Mouse (Mus musculus) kidney, embryonic 16.5 days (tissue): ENCODE measurements around the gene Prdm16. TPM values are rescaled to one million over a fixed set of nuclear protein-coding genes. Genes with fewer than 3 reads are reported as not detected.

Experiments
- ATAC-seq: fragments of 200-750 bp; cut with Nextera tagmentation; 2 replicates; pipeline ENCODE4 v1.8.0; 2017; ENCODE audit warnings: moderate TSS enrichment; ENCODE audit not compliant: low FRiP score, low TSS enrichment
- H3K27ac ChIP-seq: fragments of 300-500 bp; sonication (generic); 2 replicates; pipeline ENCODE4 v1.5.1; 2014; ENCODE audit warnings: low read length
- H3K27me3 ChIP-seq: fragments of 300-500 bp; sonication (generic); 2 replicates; pipeline ENCODE4 v1.6.1; 2014; ENCODE audit warnings: low read length, control low read depth, mixed read lengths; ENCODE audit not compliant: insufficient read depth
- H3K36me3 ChIP-seq: fragments of 300-500 bp; sonication (generic); 2 replicates; pipeline ENCODE4 v1.6.1; 2014; ENCODE audit warnings: low read length, control low read depth, mixed read lengths; ENCODE audit not compliant: insufficient read depth
- H3K4me1 ChIP-seq: fragments of 300-500 bp; sonication (generic); 2 replicates; pipeline ENCODE4 v1.6.1; 2014; ENCODE audit warnings: low read length, control low read depth, mixed read lengths; ENCODE audit not compliant: insufficient read depth
- H3K4me2 ChIP-seq: fragments of 300-500 bp; sonication (generic); replicated peaks from 2 replicates; pipeline ENCODE4 v1.6.1; 2014; ENCODE audit warnings: low read depth, low read length
- H3K4me3 ChIP-seq: fragments of 300-500 bp; sonication (generic); 2 replicates; pipeline ENCODE4 v1.5.1; 2014; ENCODE audit warnings: mild to moderate bottlenecking, low read length
- H3K9ac ChIP-seq: fragments of 300-500 bp; sonication (generic); replicated peaks from 2 replicates; pipeline ENCODE4 v1.6.1; 2014; ENCODE audit warnings: low read length
- H3K9me3 ChIP-seq: fragments of 300-500 bp; sonication (generic); 2 replicates; pipeline ENCODE4 v1.6.1; 2016; ENCODE audit warnings: low read length, control low read depth
- WGBS: fragments of 180-500 bp; shearing (Covaris S2); extraction: QIAGEN DNeasy Blood & Tissue Kit; methylation state at CpG from one replicate; pipeline ENCODE4 v1.1.7; 2014; 5-methylcytosine and 5-hydroxymethylcytosine counted together
- polyA plus RNA-seq: library from polyadenylated mRNA; unstranded; fragments of >200 nt; fragmentation: Nextera tagmentation; extraction: Ambion mirVana; gene quantifications from 2 replicates; pipeline ENCODE4 v1.2.1, GENCODE M21; 2015

Prdm16 gene
- polyA plus RNA-seq, 1 experiment from 2014 or later, result 22.3 TPM

DNA sequence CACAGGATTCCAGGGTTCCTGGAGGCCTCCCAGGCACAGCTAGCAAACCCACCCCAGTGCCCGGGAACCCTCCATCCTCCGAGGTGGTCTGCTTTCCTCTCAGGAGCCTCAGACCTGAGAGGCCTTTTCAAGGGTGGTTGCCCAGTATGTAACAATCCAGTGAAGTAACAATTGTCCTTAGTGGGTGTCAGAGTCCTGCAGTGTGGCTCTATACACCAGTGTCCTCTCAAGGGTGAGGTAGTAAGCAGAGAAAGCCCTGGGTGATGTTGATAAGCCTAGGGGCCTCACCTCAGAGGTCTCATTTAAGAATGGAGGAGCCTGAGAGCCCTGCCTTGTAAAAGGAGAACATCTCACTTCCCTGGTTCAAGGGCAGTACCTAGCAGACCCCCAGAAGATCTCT is 31.1 kb upstream of the Prdm16 start, which contains the start of gene Actrt2:
Gene Actrt2 (minus strand): TSS at position 101 of the 400 bp plus-strand sequence.
- Histone ChIP-seq H3K27ac (no peak within 1 kb of the TSS), H3K9ac (no peak within 1 kb of the TSS), H3K4me1 (peaks cover 6% of the 10 kb centered on the region), H3K36me3 (no peaks in the 10 kb centered on the region), H3K27me3 (peaks cover 25% of the 10 kb centered on the region), H3K4me3 (no peak within 1 kb of the TSS), H3K9me3 (no peaks in the 10 kb centered on the region), H3K4me2 (no peak within 1 kb of the TSS)
- no peak for ATAC-seq
- WGBS, result 90% methylated on average over 2 of the region's 2 CpGs

DNA sequence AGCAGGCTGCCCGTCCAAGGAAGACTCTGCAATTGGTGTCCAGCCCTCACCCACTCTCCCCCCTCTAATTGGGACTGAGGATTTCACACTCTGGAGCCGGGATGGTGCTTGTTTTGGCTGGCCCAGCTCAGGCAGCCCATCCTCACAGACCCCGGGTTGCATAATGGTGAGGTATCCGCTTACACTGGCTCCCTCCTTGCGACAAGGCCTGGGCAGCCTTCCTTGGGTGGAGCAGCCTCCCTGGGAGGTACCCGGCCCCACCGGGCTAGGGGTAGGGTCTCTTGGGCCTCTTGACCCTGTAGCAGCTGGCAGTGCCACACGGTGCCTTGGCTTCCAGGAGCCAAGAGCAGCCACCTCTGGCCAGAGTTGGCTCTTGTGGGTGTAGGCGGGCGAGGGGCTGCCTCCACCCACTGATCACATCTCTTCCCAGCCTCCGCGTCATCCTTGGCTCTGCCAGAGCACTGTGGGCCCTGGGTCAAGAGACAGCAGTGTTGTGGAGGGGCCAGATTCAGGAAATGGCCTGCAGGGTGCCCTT is 26.1 kb upstream of the Prdm16 start:
- WGBS, result 44% methylated on average over 12 of the region's 12 CpGs
- H3K9me3 ChIP-seq, result no peaks in the 10 kb centered on the region
- no peaks in the 10 kb centered on the region for H3K4me1 ChIP-seq
- no peak overlapping the region for H3K9ac ChIP-seq
- H3K36me3 ChIP-seq, result no peaks in the 10 kb centered on the region
- H3K4me3 ChIP-seq, result no peak overlapping the region
- no peak for ATAC-seq
- peaks cover 47% of the 10 kb centered on the region for H3K27me3 ChIP-seq
- H3K27ac ChIP-seq, result no peak overlapping the region
- no peak overlapping the region for H3K4me2 ChIP-seq

DNA sequence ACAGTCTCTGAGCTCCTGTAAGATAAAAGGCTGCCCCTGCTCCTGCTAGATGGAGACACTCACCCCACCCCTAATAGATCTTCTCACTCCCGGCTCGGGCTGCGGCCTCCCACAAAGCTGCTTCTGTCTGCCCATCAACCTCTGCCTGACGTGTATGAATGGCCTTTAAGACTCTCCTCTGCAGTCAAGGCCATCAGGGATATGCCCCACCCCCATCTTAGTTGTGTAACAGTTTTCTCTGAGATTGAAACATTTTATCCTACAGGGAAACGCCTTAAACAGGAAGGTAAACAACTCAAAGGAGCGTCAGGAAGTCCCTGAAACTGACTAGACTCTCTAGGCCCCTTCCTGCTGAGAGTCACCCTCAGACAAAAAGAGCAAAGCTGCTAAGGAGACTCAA is 24.6 kb upstream of the Prdm16 start:
- Histone ChIP-seq H3K9me3 (no peaks in the 10 kb centered on the region), H3K9ac (no peak overlapping the region), H3K4me3 (no peak overlapping the region), H3K27me3 (peaks cover 48% of the 10 kb centered on the region), H3K27ac (no peak overlapping the region), H3K4me2 (no peak overlapping the region), H3K36me3 (no peaks in the 10 kb centered on the region), H3K4me1 (no peaks in the 10 kb centered on the region)
- WGBS, result 24% methylated on average over 6 of the region's 6 CpGs
- ATAC-seq, result no peak

DNA sequence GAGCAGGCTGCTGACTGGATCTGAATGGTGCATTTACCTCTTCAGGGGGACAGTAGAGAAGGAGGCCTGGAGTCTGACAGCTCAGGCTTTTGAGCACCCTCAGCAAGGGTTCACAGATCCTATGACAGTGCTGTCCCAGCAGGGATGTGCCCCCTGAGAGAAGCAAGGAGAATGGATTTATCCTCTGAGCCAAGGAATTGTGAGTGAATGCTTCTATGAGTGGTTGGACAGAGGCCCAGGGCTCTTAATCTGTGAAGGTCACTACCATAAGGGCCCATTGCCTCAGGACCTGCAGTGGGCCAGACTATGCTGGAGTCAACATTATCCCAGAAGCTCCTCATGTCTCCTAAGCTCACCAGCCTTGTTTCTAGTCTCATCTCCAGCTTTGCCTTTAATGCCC is 23.4 kb upstream of the Prdm16 start:
- no peak overlapping the region for H3K4me3 ChIP-seq
- no peaks in the 10 kb centered on the region for H3K36me3 ChIP-seq
- no peaks in the 10 kb centered on the region for H3K4me1 ChIP-seq
- no peak overlapping the region for H3K9ac ChIP-seq
- H3K4me2 ChIP-seq, result no peak overlapping the region
- ATAC-seq, result no peak
- H3K27me3 ChIP-seq, result peaks cover 41% of the 10 kb centered on the region
- no peaks in the 10 kb centered on the region for H3K9me3 ChIP-seq
- no peak overlapping the region for H3K27ac ChIP-seq

DNA sequence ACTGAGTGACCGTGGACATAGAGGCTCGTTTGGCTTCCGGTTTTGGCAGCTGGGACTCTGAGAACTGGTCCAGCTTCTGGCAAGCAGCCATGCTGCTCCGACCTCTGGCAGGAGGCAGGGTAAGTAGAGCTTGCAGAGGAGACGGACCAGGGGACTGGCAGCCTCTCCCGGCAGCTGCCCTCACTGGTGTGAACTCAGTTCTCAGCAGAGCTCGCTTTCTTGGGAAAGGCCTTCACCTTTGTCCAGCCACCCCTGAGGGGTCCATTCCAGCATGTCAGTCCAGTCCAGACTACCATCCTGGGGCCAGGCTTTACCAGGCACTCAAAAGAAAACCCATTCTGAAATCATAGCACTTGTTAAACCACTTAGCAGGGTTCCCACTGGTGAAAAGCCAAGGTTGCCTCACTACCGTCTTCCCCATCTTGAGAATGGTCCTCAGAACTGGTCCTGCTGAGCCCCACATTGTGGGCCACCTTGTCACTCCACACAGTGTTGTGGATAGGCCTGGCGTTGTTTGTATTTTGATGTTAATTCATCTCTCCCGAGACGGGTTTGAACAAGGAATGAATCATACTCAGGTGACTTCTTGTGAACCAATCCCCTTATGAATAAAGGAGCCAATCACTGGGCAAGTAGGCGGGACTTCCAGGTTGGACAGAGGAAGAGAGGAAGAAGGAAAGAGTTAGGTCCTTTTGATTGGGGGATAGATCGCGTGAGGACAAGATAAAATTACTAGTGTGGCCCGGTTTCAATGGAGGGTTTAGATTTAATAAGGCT is 18.6 kb upstream of the Prdm16 start:
- H3K36me3 ChIP-seq, result no peaks in the 10 kb centered on the region
- H3K9me3 ChIP-seq, result no peaks in the 10 kb centered on the region
- no peak overlapping the region for H3K4me3 ChIP-seq
- peaks cover 25% of the 10 kb centered on the region for H3K27me3 ChIP-seq
- no peak overlapping the region for H3K4me2 ChIP-seq
- no peak overlapping the region for H3K9ac ChIP-seq
- no peak for ATAC-seq
- no peak overlapping the region for H3K27ac ChIP-seq
- H3K4me1 ChIP-seq, result 0 out of 2 replicates have a peak, but pooled peaks cover 5% of the 10 kb centered on the region
- WGBS, result 83% methylated on average over 15 of the region's 15 CpGs

DNA sequence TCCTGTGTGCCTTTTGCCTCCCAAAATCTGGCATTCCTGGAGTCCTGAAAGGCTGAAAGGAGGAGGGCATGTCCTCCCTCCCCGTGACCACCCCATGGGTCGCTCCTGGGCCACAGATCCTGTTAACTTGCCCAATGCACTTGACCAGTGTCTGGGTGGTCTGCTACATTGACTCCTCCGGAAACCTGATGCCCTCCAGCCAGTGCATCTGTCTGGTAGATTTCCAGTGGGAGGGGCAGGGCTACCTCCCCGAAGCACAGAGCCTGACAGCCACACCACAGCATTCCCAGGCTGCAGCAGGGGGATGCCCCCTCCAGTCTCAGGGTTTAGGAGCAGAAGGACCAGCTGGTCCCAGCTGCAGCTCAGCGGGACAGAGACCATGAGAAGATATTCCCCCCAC is 15.8 kb upstream of the Prdm16 start:
- Histone ChIP-seq H3K4me2 (no peak overlapping the region), H3K36me3 (no peaks in the 10 kb centered on the region), H3K27me3 (peaks cover 30% of the 10 kb centered on the region), H3K4me3 (no peak overlapping the region), H3K9ac (no peak overlapping the region), H3K9me3 (peaks cover 3% of the 10 kb centered on the region; the same call in 1 of the 2 replicates), H3K4me1 (0 out of 2 replicates have a peak, but pooled peaks cover 5% of the 10 kb centered on the region), H3K27ac (no peak overlapping the region)
- ATAC-seq, result peak; percentile 75
- WGBS, result 7% methylated on average over 5 of the region's 5 CpGs

DNA sequence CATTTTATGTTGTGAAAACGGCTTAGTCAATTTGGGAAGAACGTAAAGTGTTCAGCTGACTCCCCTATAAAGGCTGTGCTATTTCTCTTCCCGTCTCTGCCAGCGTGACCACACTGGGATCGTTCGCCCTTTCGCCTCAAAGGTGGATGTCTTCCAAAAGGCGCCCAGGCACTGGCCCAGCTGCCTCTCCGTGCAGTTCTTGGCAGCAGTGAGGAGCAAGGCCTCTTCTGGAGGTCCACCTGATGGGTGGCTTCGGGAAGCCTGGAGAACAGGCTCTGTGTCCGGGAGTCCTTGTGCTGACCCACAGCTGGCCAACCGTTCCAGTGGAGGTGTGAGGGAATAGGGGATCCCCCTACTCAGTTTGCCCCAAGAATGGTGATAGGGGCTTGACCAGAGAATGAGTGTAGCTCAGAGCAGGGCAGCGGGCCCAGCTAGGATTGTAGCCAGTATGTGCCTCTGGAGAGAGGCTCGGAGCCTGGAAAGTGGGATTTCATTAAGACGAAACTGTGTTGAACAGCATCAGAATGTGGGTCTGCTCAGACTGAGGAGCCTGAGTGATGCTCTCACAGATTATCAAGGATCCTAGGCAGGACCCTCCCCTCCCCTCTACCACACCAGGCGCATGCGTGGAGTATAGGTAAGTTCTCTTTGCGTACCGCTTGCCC is 12.5 kb upstream of the Prdm16 start:
- peaks cover 17% of the 10 kb centered on the region; the same call in 1 of the 2 replicates for H3K9me3 ChIP-seq
- WGBS, result 81% methylated on average over 19 of the region's 19 CpGs
- no peak overlapping the region for H3K9ac ChIP-seq
- no peak overlapping the region for H3K4me2 ChIP-seq
- no peaks in the 10 kb centered on the region for H3K36me3 ChIP-seq
- no peak overlapping the region for H3K27ac ChIP-seq
- H3K27me3 ChIP-seq, result peaks cover 31% of the 10 kb centered on the region
- no peak for ATAC-seq
- 0 out of 2 replicates have a peak, but pooled peaks cover 5% of the 10 kb centered on the region for H3K4me1 ChIP-seq
- H3K4me3 ChIP-seq, result no peak overlapping the region

DNA sequence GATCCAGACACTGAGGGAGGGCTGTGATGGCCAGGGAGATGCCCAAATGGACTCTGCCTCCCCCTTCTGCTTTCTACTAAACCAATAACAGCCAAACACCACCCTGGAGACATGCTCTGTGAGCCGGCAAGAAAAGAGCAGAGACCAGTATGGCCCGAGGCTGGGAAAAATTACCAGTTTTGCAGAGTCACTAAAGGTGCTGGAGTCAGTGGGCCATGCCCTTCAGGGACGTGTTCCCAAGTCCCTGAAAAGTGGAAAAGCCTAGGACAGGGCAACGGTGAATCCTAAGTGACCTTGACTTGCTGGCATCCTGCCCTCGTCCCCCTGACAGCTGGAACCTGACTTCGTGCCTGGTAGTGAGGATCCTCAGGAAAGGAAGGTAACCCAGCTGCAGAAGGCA is 5.8 kb upstream of the Prdm16 start:
- Histone ChIP-seq H3K9me3 (peaks cover 14% of the 10 kb centered on the region; the same call in 1 of the 2 replicates), H3K4me1 (peaks cover 2% of the 10 kb centered on the region), H3K27ac (no peak overlapping the region), H3K36me3 (no peaks in the 10 kb centered on the region), H3K4me2 (no peak overlapping the region), H3K9ac (no peak overlapping the region), H3K4me3 (no peak overlapping the region), H3K27me3 (peaks cover 76% of the 10 kb centered on the region)
- no peak for ATAC-seq
- 5% methylated on average over 6 of the region's 6 CpGs for WGBS

DNA sequence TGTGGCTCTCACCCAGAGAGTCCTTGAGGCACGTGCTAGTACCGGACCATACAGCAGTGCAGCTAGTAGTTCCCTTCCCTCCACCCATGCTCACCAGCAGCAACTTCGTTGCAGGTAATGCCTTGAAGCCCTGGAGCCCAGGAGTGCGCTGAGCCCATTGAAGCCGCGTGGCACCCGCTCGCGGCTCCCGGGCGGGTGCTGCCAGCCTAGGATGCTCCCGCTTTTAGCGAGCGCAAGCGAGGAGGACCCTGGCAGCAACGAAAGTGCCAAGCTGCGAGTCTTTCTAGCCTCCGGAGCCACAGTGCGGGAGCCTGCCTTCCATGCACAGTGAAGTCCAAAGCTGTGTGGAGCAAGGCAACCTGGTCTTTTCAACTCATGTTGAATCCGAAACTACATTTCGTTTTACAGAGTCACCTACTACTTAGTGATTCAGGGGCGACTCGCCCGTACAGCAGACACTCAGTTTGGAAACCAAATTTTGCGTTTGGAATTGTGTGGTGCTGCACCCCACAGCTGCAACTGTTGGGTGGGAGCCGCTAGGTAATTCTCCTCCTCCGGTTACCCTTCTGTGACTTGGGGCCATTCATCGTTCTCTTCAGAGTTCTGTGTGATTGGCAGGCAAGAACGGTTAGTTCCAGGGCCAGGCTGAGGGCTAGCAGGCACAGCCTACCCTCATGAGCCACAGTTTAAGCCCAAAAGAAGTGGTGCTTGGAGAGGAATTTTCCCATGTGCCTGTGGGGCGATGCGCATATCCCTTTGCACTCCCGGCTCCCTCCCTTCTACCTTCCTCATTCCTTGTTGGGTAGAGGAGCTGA is 4.8 kb upstream of the Prdm16 start:
- Histone ChIP-seq H3K27ac (peak overlapping the region; percentile 27), H3K9me3 (peaks cover 4% of the 10 kb centered on the region; the same call in 1 of the 2 replicates), H3K9ac (peak overlapping the region; percentile 87), H3K4me2 (peak overlapping the region; percentile 88), H3K27me3 (peaks cover 85% of the 10 kb centered on the region), H3K4me1 (peaks cover 10% of the 10 kb centered on the region), H3K36me3 (no peaks in the 10 kb centered on the region), H3K4me3 (no peak overlapping the region)
- WGBS, result 4% methylated on average over 32 of the region's 32 CpGs
- ATAC-seq, result no peak
